Mouse (Mus musculus) kidney, adult 11 months (tissue): ENCODE measurements around the gene Eif3i.
"Not testable (repeated sequence)": the region's sequence is repeated elsewhere in the genome, so short reads cannot be mapped to it uniquely, and the experiment has no call there.

Experiments
- DNase-seq: peaks from one replicate; pipeline ENCODE4 v3.0.0; 2022

Eif3i gene

GRCm38 (mm10) chr4:129573430-129573829 lies 27.0 kb downstream of the Eif3i start, which contains the start of gene Lck:
Lck (minus strand) TSS chr4:129573641.
- no peak for DNase-seq

GRCm38 (mm10) chr4:129573093-129573370 lies 27.4 kb downstream of the Eif3i start:
- no peak for DNase-seq

- DNase-seq = no peak
Measured at GRCm38 (mm10) chr4:129572236-129573092, 28.0 kb downstream of the Eif3i start.

GRCm38 (mm10) chr4:129571551-129572084 lies 28.8 kb downstream of the Eif3i start:
- DNase-seq = no peak

GRCm38 (mm10) chr4:129570028-129570427 lies 30.4 kb downstream of the Eif3i start:
- no peak for DNase-seq

- DNase-seq = no peak
Measured at GRCm38 (mm10) chr4:129568366-129568765, 32.1 kb downstream of the Eif3i start.

GRCm38 (mm10) chr4:129565139-129565538 lies 35.3 kb downstream of the Eif3i start:
- DNase-seq = no peak

GRCm38 (mm10) chr4:129563718-129564117 lies 36.7 kb downstream of the Eif3i start:
- DNase-seq = no peak

GRCm38 (mm10) chr4:129561184-129561583 lies 39.3 kb downstream of the Eif3i start:
- no peak for DNase-seq

GRCm38 (mm10) chr4:129558321-129558955 lies 42.0 kb downstream of the Eif3i start:
- no peak for DNase-seq

GRCm38 (mm10) chr4:129557256-129557808 lies 43.1 kb downstream of the Eif3i start:
- no peak for DNase-seq

GRCm38 (mm10) chr4:129556532-129557223 lies 43.8 kb downstream of the Eif3i start:
- DNase-seq = peak; percentile 82

GRCm38 (mm10) chr4:129555862-129556531 lies 44.5 kb downstream of the Eif3i start:
- DNase-seq = no peak

- peak; percentile 47 for DNase-seq
Measured at GRCm38 (mm10) chr4:129555421-129555861, 45.0 kb downstream of the Eif3i start.

GRCm38 (mm10) chr4:129554512-129554911 lies 45.9 kb downstream of the Eif3i start:
- DNase-seq = not testable (repeated sequence)

GRCm38 (mm10) chr4:129550295-129550694 lies 50.2 kb downstream of the Eif3i start:
- DNase-seq = no peak

- peak; percentile 12 for DNase-seq
Measured at GRCm38 (mm10) chr4:129549306-129549705, 51.1 kb downstream of the Eif3i start.

- DNase-seq = not testable (repeated sequence)
Measured at GRCm38 (mm10) chr4:129547631-129548030, 52.8 kb downstream of the Eif3i start.

- DNase-seq = no peak
Measured at GRCm38 (mm10) chr4:129544106-129544505, 56.3 kb downstream of the Eif3i start.

GRCm38 (mm10) chr4:129542592-129543141 lies 57.8 kb downstream of the Eif3i start, which contains the start of gene Hdac1:
Hdac1 (minus strand) TSS chr4:129542713.
- peak; percentile 99 for DNase-seq
